Mouse (Mus musculus): ENCODE results near the gene Glis3. TPM values are rescaled to one million over a fixed set of nuclear protein-coding genes. Genes with fewer than 3 reads are reported as not detected.

Glis3 gene
- total RNA-seq, 2 experiments from 2014 or later, result 21.8 to 27.3 TPM

- DNase-seq, result no peak
These were observed 373.8 kb downstream of the Glis3 start for GRCm38 (mm10) chr19:28306036-28306435.

GRCm38 (mm10) chr19:28305510-28305909 lies 374.4 kb downstream of the Glis3 start:
- no peak for DNase-seq

- DNase-seq, result no peak
These were observed 377.0 kb downstream of the Glis3 start for GRCm38 (mm10) chr19:28302831-28303242.

GRCm38 (mm10) chr19:28300226-28300625 lies 379.7 kb downstream of the Glis3 start:
- DNase-seq, result no peak

GRCm38 (mm10) chr19:28299211-28299775 lies 380.6 kb downstream of the Glis3 start:
- peak in 1 of 2 experiments; percentile 42 for DNase-seq

GRCm38 (mm10) chr19:28298669-28299068 lies 381.2 kb downstream of the Glis3 start:
- peak; percentile 72 to 81 for DNase-seq

GRCm38 (mm10) chr19:28291596-28291995 lies 388.3 kb downstream of the Glis3 start:
- no peak for DNase-seq

GRCm38 (mm10) chr19:28289457-28289856 lies 390.4 kb downstream of the Glis3 start:
- DNase-seq, result peak in 1 of 2 experiments; percentile 12

GRCm38 (mm10) chr19:28287431-28287830 lies 392.4 kb downstream of the Glis3 start:
- no peak for DNase-seq

- DNase-seq, result no peak
These were observed 395.7 kb downstream of the Glis3 start for GRCm38 (mm10) chr19:28284098-28284569.

GRCm38 (mm10) chr19:28283241-28284097 lies 396.4 kb downstream of the Glis3 start:
- no peak for DNase-seq

- DNase-seq, result no peak
These were observed 398.5 kb downstream of the Glis3 start for GRCm38 (mm10) chr19:28281405-28281804.

- no peak for DNase-seq
These were observed 402.8 kb downstream of the Glis3 start for GRCm38 (mm10) chr19:28277104-28277503.

- DNase-seq, result no peak
These were observed 405.4 kb downstream of the Glis3 start for GRCm38 (mm10) chr19:28274501-28274900.

GRCm38 (mm10) chr19:28273946-28274345 lies 405.9 kb downstream of the Glis3 start:
- no peak for DNase-seq

- DNase-seq, result no peak
These were observed 413.0 kb downstream of the Glis3 start for GRCm38 (mm10) chr19:28266850-28267249.

GRCm38 (mm10) chr19:28265776-28266175 lies 414.1 kb downstream of the Glis3 start:
- DNase-seq, result no peak

- no peak for DNase-seq
These were observed 420.8 kb downstream of the Glis3 start for GRCm38 (mm10) chr19:28258907-28259675.

- DNase-seq, result no peak
These were observed 421.4 kb downstream of the Glis3 start for GRCm38 (mm10) chr19:28258480-28258879.

- DNase-seq, result no peak
These were observed 432.5 kb downstream of the Glis3 start for GRCm38 (mm10) chr19:28247345-28247744.

- DNase-seq, result no peak
These were observed 433.7 kb downstream of the Glis3 start for GRCm38 (mm10) chr19:28246186-28246585.

GRCm38 (mm10) chr19:28238073-28238472 lies 441.8 kb downstream of the Glis3 start:
- no peak for DNase-seq

GRCm38 (mm10) chr19:28237621-28238020 lies 442.3 kb downstream of the Glis3 start:
- DNase-seq, result peak in 1 of 2 experiments; percentile 27
